Mouse (Mus musculus) liver, adult (tissue): ENCODE measurements around the gene Gpc6.

ENCODE experiments used
- GATA4 ChIP-seq: IDR thresholded peaks from 2 replicates; pipeline ENCODE4 v1.6.1; 2014; ENCODE audit warnings: mild to moderate bottlenecking, low read length; ENCODE audit not compliant: insufficient replicate concordance

Gpc6 gene

DNA sequence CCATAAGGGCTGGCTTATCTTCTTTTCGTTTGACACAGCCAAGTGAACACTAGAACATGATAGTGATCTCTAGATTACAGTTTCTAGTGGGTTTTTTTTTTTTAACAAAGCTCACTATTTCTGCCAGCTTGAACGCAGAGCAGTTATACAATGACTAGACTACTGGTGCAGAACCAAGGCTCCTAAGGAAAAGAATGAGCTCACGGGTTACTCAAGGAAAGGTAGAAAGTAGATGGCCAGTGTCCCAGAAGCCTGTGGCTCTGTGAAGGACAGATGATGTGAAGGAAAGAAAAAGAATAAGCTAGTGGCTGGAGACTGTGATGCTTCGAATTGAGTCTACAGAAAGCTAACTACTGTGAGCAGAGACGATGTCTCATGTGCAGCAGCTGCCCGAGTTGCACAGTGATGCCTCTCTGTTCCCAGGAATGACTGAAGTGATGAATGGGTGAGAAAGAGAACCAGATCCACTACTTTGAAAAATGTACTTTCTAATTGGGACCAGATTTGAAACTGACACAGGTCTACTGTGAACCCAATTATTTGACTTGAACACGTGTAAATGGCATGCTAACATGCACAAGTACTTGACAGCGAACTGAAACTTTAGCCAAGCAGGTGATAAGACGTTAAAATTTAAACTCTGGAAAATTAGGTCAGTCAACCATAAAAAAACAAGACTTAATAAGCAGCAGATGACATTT is 482.9 kb downstream of the Gpc6 start:
- no peak for TF ChIP-seq GATA4

- TF ChIP-seq GATA4, result no peak
These were observed 483.4 kb downstream of the Gpc6 start for GRCm38 (mm10) chr14:117408525-117408835.

DNA sequence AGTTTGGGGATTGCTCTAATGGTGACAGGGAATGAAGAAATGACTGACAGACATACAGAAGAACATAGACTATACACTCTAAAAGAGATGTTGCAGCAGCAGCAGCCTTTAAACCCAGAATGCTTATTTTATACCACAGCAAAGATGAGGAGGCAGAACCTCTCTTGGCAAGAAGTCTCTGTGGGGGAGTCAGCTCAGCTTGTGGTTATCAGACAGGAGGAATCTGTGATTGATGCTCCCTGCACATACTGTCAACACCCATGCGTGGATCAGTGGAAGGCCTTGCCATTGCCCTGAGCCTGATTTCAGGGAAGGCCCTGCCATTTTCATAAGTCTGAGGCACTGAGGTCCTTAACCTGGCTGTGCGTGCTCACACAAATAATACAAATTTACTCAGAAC is 484.7 kb downstream of the Gpc6 start:
- no peak for TF ChIP-seq GATA4

GRCm38 (mm10) chr14:117410511-117410910 is 485.4 kb downstream of the Gpc6 start:
- TF ChIP-seq GATA4, result no peak

DNA sequence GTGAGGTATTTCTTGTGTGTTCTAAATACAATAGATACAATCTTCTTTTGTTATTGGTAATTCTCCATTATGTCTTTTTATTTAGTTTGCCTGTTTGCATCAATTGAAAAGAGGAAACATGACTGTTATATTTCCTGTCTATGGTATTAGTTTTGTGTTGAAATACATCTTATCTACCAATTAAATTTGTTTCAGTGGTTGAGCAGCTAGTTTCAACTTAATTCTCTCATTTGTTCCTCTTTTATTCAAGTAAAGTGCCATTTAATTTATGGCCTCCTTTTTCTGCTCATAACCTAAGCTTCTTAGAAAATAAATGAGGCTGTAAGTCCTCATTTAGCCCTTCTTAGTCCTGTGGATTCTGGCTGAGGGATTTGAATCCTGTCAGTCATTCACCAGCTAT is 489.9 kb downstream of the Gpc6 start:
- no peak for TF ChIP-seq GATA4

DNA sequence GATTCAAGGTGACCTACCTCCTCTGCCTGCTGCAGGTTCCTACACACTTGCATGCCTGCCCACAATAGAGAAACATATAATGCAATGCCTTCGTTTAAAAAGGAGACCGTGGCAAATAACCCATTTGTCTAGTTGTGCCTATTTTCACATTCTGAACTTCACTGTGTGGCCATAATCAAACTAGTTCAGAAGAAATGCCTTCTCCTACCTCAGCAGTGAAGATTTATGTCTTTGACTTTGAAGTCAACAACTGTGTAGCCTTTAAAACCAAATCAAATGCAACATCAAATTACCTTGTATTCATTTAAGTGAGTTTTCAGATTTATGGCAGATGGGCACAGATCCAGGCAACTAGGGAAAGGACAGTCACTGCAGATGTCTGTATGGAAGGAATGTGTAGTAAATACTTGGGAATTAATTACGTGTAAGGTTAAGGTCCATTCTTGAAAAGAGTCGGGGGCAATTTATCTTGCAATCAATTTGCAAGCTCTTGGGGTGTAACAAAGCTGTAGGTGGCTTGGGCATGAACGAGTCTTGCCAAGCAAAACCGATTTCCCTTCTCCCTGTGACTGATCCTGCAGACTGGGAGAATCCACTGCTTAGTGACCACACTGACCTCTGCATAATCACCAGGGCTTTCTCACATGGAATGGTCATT is 494.6 kb downstream of the Gpc6 start:
- TF ChIP-seq GATA4, result no peak

DNA sequence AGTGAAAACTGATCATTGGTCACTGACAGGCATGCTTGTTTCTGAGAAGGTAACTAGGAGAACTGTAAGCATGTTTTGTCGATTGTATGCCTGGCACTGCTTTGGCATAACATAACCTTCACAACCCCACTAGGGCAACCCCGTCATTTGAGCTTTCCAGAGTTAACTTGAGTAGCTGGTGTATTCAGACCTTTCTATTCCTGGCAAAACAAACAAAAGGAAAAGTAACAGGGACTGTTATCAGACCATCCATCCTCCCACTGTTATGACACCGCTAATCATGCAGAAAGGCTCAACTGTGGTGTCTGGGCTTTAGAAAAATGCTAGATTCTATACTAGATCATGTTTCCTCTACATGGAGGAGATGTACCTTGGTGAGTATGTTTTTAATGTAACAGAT is 496.1 kb downstream of the Gpc6 start:
- no peak for TF ChIP-seq GATA4

GRCm38 (mm10) chr14:117426116-117426515 is 501.0 kb downstream of the Gpc6 start:
- no peak for TF ChIP-seq GATA4

DNA sequence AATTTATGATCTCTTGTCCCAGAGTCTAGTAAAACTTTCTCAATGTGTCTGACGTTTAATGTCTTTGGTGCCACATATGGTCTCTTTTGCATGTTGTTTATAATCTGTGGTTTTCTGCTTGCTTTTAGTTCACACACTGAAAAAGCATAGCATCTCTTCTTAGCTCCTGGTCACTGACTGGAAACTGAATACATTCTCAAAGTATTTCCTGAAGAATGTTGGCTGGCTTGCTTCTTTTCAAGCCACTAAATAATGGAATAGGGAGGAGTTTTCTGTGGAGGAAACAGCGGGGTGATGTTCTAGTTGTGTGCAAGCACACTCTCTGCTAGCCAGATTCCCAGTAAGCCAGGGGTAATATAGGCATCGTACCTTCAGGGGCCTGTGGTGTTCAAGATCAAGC is 502.7 kb downstream of the Gpc6 start:
- no peak for TF ChIP-seq GATA4

DNA sequence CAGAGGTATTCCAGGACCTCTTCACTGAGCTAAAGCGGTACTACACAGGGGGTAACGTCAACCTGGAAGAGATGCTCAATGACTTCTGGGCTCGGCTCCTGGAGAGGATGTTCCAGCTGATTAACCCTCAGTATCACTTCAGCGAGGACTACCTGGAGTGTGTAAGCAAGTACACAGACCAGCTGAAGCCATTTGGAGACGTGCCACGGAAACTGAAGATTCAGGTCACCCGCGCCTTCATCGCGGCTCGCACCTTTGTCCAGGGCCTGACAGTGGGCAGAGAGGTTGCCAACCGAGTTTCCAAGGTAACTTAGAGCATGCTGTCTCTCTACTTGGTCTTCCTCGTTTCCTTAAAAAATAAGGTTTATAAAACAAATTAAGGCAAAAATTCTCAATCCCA is 510.6 kb downstream of the Gpc6 start:
- no peak for TF ChIP-seq GATA4

DNA sequence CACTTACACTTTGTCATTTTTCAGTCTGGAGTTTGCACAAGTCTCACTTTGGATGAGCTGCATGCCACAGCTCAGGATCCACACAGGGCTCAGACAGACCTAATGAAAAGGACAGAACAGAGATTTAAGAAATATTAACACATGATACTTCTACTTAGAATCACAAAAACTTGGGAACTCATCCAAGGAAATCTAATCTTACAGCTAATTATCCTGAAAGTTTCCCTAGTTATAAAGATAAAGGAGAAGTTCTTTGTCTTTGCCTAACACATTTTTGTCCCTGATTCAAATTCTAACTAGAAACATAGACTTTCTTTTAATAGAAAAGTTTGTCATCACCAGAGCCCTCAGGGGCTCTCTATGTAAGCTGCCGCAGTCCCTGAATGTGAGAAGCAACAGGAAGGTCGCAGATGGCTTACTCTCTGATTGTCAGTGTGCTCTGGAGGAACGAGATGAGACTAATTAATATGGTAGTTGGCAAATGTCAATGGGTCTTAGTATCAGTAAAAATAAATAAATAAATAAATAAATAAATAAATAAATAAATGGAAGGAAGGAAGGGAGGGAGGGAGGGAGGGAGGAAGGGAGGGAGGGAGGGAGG is 526.4 kb downstream of the Gpc6 start:
- no peak for TF ChIP-seq GATA4

- no peak for TF ChIP-seq GATA4
These were observed 527.0 kb downstream of the Gpc6 start for GRCm38 (mm10) chr14:117452150-117452549.

- TF ChIP-seq GATA4, result no peak
These were observed 548.3 kb downstream of the Gpc6 start for GRCm38 (mm10) chr14:117473378-117473777.

DNA sequence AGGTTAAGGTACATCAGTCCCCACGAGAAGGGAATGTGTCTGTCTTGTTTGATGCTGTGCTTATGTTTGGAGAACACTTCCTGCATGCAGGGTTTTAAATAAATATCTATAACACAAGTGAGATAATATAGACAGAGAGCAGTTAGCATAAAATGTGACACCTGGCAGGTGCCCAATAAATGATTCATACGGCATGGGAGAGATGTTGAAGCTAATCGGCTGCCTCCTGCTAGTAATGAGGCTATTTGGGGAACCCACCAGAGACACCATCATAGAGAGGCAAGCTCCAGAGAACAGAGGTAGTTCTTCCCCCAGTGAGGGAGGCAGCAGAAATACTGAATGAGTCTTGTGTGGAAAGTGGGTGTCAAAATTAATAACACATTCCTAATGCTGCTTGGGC is 553.8 kb downstream of the Gpc6 start:
- TF ChIP-seq GATA4, result no peak

DNA sequence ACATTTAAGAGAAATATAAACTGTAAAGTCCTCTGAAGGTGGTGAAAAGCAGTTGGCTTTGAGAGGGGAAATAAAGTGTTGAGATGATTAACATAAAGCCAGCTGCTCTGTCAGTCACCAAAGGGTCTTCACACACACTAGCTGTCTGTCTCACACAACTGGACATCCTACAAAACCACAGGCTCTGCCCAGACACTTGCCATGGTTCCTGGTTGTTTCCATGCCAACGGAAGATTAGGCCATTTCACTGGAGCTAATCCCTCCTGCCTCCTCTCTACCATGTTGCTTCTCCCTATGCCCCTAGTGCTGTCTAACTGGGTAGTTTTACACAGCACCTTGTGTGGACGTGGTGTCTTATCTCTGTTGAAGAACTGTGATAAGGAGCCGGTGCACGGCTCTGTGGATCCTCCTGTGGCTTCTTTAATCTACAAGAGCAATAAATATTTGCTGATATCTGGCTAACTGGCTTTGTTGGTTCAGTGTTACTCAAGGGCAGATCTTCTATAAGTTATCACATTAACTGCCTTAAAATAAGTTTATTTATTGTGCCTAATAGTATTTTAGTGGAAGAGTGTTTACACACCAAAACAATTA is 562.1 kb downstream of the Gpc6 start:
- no peak for TF ChIP-seq GATA4

- TF ChIP-seq GATA4, result no peak
These were observed 565.4 kb downstream of the Gpc6 start for GRCm38 (mm10) chr14:117490469-117490868.
